Mouse (Mus musculus) forebrain, embryonic 12.5 days (tissue): Measurements from ENCODE around the gene Sap30bp. TPM values are rescaled to one million over a fixed set of nuclear protein-coding genes. Genes with fewer than 3 reads are reported as not detected.
A peak's percentile ranks its signal among the peaks of the same experiment; 100 is the strongest.

ENCODE experiments used
- ATAC-seq: fragments of 200-750 bp; cut with Nextera tagmentation; 2 replicates; pipeline ENCODE4 v1.8.0; 2017; ENCODE audit warnings: moderate TSS enrichment; ENCODE audit not compliant: low FRiP score
- H3K27ac ChIP-seq: fragments of 300-500 bp; sonication (generic); 2 replicates; pipeline ENCODE4 v1.5.1; 2016; ENCODE audit warnings: mild to moderate bottlenecking
- H3K27me3 ChIP-seq: fragments of 300-500 bp; sonication (generic); 2 replicates; pipeline ENCODE4 v1.6.1; 2016; ENCODE audit warnings: mild to moderate bottlenecking
- H3K36me3 ChIP-seq: fragments of 300-500 bp; sonication (generic); replicated peaks from 2 replicates; pipeline ENCODE4 v1.6.1; 2016; ENCODE audit warnings: mild to moderate bottlenecking
- H3K4me1 ChIP-seq: fragments of 300-500 bp; sonication (generic); 2 replicates; pipeline ENCODE4 v1.6.1; 2016
- H3K4me2 ChIP-seq: fragments of 300-500 bp; sonication (generic); 2 replicates; pipeline ENCODE4 v1.6.1; 2016; ENCODE audit warnings: mild to moderate bottlenecking, moderate library complexity
- H3K4me3 ChIP-seq: fragments of 300-500 bp; sonication (generic); replicated peaks from 2 replicates; pipeline ENCODE4 v1.5.1; 2016; ENCODE audit warnings: mild to moderate bottlenecking
- H3K9ac ChIP-seq: fragments of 300-500 bp; sonication (generic); 2 replicates; pipeline ENCODE4 v1.6.1; 2016; ENCODE audit warnings: mild to moderate bottlenecking
- H3K9me3 ChIP-seq: fragments of 300-500 bp; sonication (generic); 2 replicates; pipeline ENCODE4 v1.6.1; 2016
- WGBS: fragments of 180-500 bp; shearing (Covaris S2); methylation state at CpG from one replicate; pipeline ENCODE4 v1.1.7; 2016; 5-methylcytosine and 5-hydroxymethylcytosine counted together
- polyA plus RNA-seq: library from polyadenylated mRNA; unstranded; fragments of >200 nt; fragmentation: Nextera tagmentation; extraction: Ambion mirVana; gene quantifications from 2 replicates; pipeline ENCODE4 v1.2.1, GENCODE M21; 2016

Sap30bp gene
- polyA plus RNA-seq, 1 experiment from 2014 or later = 56.8 TPM

- Histone ChIP-seq H3K9ac (no peak overlapping the region), H3K4me3 (no peak overlapping the region), H3K27ac (no peak overlapping the region), H3K9me3 (0 out of 2 replicates have a peak, but pooled peaks cover 3% of the 10 kb centered on the region), H3K4me1 (peaks cover 12% of the 10 kb centered on the region), H3K36me3 (no peaks in the 10 kb centered on the region), H3K27me3 (peaks cover 5% of the 10 kb centered on the region; the same call in 1 of the 2 replicates), H3K4me2 (no peak overlapping the region)
- WGBS = 90% methylated on average over 7 of the region's 7 CpGs
- no peak for ATAC-seq
Observed at GRCm38 (mm10) chr11:115999027-115999426, 65.9 kb downstream of the Sap30bp start.

GRCm38 (mm10) chr11:115999538-116000143, 66.6 kb downstream of the Sap30bp start:
- Histone ChIP-seq H3K4me2 (0 out of 2 replicates have a peak overlapping the region, but pooled peaks have one; percentile 17), H3K36me3 (no peaks in the 10 kb centered on the region), H3K27me3 (peaks cover 5% of the 10 kb centered on the region; the same call in 1 of the 2 replicates), H3K9me3 (0 out of 2 replicates have a peak, but pooled peaks cover 3% of the 10 kb centered on the region), H3K9ac (no peak overlapping the region), H3K4me1 (peaks cover 15% of the 10 kb centered on the region), H3K27ac (no peak overlapping the region), H3K4me3 (no peak overlapping the region)
- 24% methylated on average over 14 of the region's 14 CpGs for WGBS
- ATAC-seq = no peak

- H3K4me3 ChIP-seq = no peak overlapping the region
- ATAC-seq = no peak
Observed at GRCm38 (mm10) chr11:116000607-116001006, 67.5 kb downstream of the Sap30bp start.

GRCm38 (mm10) chr11:116001725-116002124, 68.6 kb downstream of the Sap30bp start:
- Histone ChIP-seq H3K9ac (no peak overlapping the region), H3K9me3 (0 out of 2 replicates have a peak, but pooled peaks cover 3% of the 10 kb centered on the region), H3K27ac (no peak overlapping the region), H3K4me2 (no peak overlapping the region), H3K27me3 (peaks cover 5% of the 10 kb centered on the region; the same call in 1 of the 2 replicates), H3K4me3 (no peak overlapping the region), H3K36me3 (no peaks in the 10 kb centered on the region), H3K4me1 (peaks cover 30% of the 10 kb centered on the region)
- no peak for ATAC-seq
- 77% methylated on average over 6 of the region's 6 CpGs for WGBS

More at GRCm38 (mm10) chr11:116000607-116001006, 67.5 kb downstream of the Sap30bp start:
- WGBS = 18% methylated on average over 10 of the region's 10 CpGs
- H3K27me3 ChIP-seq = peaks cover 5% of the 10 kb centered on the region; the same call in 1 of the 2 replicates
- H3K9ac ChIP-seq = 0 out of 2 replicates have a peak overlapping the region, but pooled peaks have one; percentile 12
- peaks cover 25% of the 10 kb centered on the region for H3K4me1 ChIP-seq
- H3K36me3 ChIP-seq = no peaks in the 10 kb centered on the region
- 0 out of 2 replicates have a peak, but pooled peaks cover 3% of the 10 kb centered on the region for H3K9me3 ChIP-seq
- no peak overlapping the region for H3K4me2 ChIP-seq
- no peak overlapping the region for H3K27ac ChIP-seq

GRCm38 (mm10) chr11:116002894-116003293, 69.8 kb downstream of the Sap30bp start:
- Histone ChIP-seq H3K27ac (no peak overlapping the region), H3K9ac (no peak overlapping the region), H3K4me1 (peaks cover 30% of the 10 kb centered on the region), H3K9me3 (0 out of 2 replicates have a peak, but pooled peaks cover 3% of the 10 kb centered on the region), H3K4me2 (no peak overlapping the region), H3K27me3 (peaks cover 5% of the 10 kb centered on the region; the same call in 1 of the 2 replicates), H3K36me3 (0 out of 2 replicates have a peak, but pooled peaks cover 3% of the 10 kb centered on the region), H3K4me3 (no peak overlapping the region)
- ATAC-seq = no peak
- 88% methylated on average over 3 of the region's 3 CpGs for WGBS

- H3K4me1 ChIP-seq = peaks cover 30% of the 10 kb centered on the region
- peak overlapping the region; percentile 47 for H3K9ac ChIP-seq
- peaks cover 5% of the 10 kb centered on the region; the same call in 1 of the 2 replicates for H3K27me3 ChIP-seq
- H3K27ac ChIP-seq = no peak overlapping the region
- 0 out of 2 replicates have a peak, but pooled peaks cover 3% of the 10 kb centered on the region for H3K9me3 ChIP-seq
- ATAC-seq = no peak
- peak overlapping the region; percentile 67 for H3K4me2 ChIP-seq
- H3K36me3 ChIP-seq = peaks cover 11% of the 10 kb centered on the region; the same call in 1 of the 2 replicates
- 39% methylated on average over 8 of the region's 8 CpGs for WGBS
- peak overlapping the region; percentile 35 for H3K4me3 ChIP-seq
Observed at GRCm38 (mm10) chr11:116004186-116004823, 71.2 kb downstream of the Sap30bp start.

- WGBS = 7% methylated on average over 50 of the region's 54 CpGs
- peaks cover 28% of the 10 kb centered on the region for H3K4me1 ChIP-seq
- 0 out of 2 replicates have a peak, but pooled peaks cover 3% of the 10 kb centered on the region for H3K9me3 ChIP-seq
- H3K9ac ChIP-seq = peak overlapping the region; percentile 47
- H3K27ac ChIP-seq = no peak overlapping the region
- peak overlapping the region; percentile 67 for H3K4me2 ChIP-seq
- H3K4me3 ChIP-seq = peak overlapping the region; percentile 35
- H3K36me3 ChIP-seq = peaks cover 15% of the 10 kb centered on the region; the same call in 1 of the 2 replicates
- ATAC-seq = peak; percentile 59
- peaks cover 3% of the 10 kb centered on the region; the same call in 1 of the 2 replicates for H3K27me3 ChIP-seq
Observed at GRCm38 (mm10) chr11:116004840-116005700, 72.0 kb downstream of the Sap30bp start.

GRCm38 (mm10) chr11:116005701-116006419, 72.8 kb downstream of the Sap30bp start:
- H3K9ac ChIP-seq = 0 out of 2 replicates have a peak overlapping the region, but pooled peaks have one; percentile 47
- H3K4me2 ChIP-seq = peak overlapping the region; percentile 67
- 70% methylated on average over 9 of the region's 9 CpGs for WGBS
- ATAC-seq = 0 out of 2 replicates have a peak, but pooled peaks have one; percentile 22
- H3K27me3 ChIP-seq = no peaks in the 10 kb centered on the region
- H3K27ac ChIP-seq = no peak overlapping the region
- 0 out of 2 replicates have a peak overlapping the region, but pooled peaks have one; percentile 35 for H3K4me3 ChIP-seq
- H3K9me3 ChIP-seq = 0 out of 2 replicates have a peak, but pooled peaks cover 3% of the 10 kb centered on the region
- H3K36me3 ChIP-seq = peaks cover 17% of the 10 kb centered on the region; the same call in 1 of the 2 replicates
- H3K4me1 ChIP-seq = peaks cover 20% of the 10 kb centered on the region

GRCm38 (mm10) chr11:116007095-116007850, 74.2 kb downstream of the Sap30bp start:
- no peaks in the 10 kb centered on the region for H3K27me3 ChIP-seq
- WGBS = 85% methylated on average over 28 of the region's 28 CpGs
- 0 out of 2 replicates have a peak, but pooled peaks cover 3% of the 10 kb centered on the region for H3K9me3 ChIP-seq
- ATAC-seq = no peak
- H3K4me1 ChIP-seq = peaks cover 28% of the 10 kb centered on the region
- H3K4me2 ChIP-seq = no peak overlapping the region
- H3K36me3 ChIP-seq = peaks cover 17% of the 10 kb centered on the region; the same call in 1 of the 2 replicates
- no peak overlapping the region for H3K27ac ChIP-seq
- H3K9ac ChIP-seq = no peak overlapping the region
- no peak overlapping the region for H3K4me3 ChIP-seq

GRCm38 (mm10) chr11:116008411-116008810, 75.3 kb downstream of the Sap30bp start:
- no peak overlapping the region for H3K4me3 ChIP-seq
- H3K9me3 ChIP-seq = no peaks in the 10 kb centered on the region
- WGBS = 91% methylated on average over 11 of the region's 11 CpGs
- no peak overlapping the region for H3K9ac ChIP-seq
- no peak overlapping the region for H3K27ac ChIP-seq
- H3K36me3 ChIP-seq = peaks cover 17% of the 10 kb centered on the region; the same call in 1 of the 2 replicates
- peaks cover 37% of the 10 kb centered on the region for H3K4me1 ChIP-seq
- no peaks in the 10 kb centered on the region for H3K27me3 ChIP-seq
- no peak for ATAC-seq
- H3K4me2 ChIP-seq = no peak overlapping the region
